ENCODE assay signal across 20 mouse cellular contexts in genomic region chr17:30145596-30146149, GRCm38 (mm10).
A peak's percentile ranks its signal among the peaks of the same experiment; 100 is the strongest.
DNase-seq lines count a peak whose midpoint lies in the region; ATAC-seq and TF ChIP-seq lines count a peak whose summit lies in the region.
"Had no signal": no experiment of that assay in that cellular context is flagged by ENCODE, and none has a peak within 500 bp of the region (broad histone marks: within the 10 kb centered on the region; RNA-seq: fewer than 3 reads in every experiment).

No protein-coding gene starts in this region.

- H3K9me3 ChIP-seq in heart, embryonic 11.5 days (replicated peaks; ENCODE audit: control insufficient read depth, low read length) = no peaks in the 10 kb centered on the region
- H3K9me3 ChIP-seq in liver, postnatal 0 days (ENCODE audit: low read length) = no peaks in the 10 kb centered on the region
- H3K9me3 ChIP-seq in heart, embryonic 14.5 days (ENCODE audit: control insufficient read depth, low read length) = no peaks in the 10 kb centered on the region
- H3K9me3 ChIP-seq: forebrain, embryonic 15.5 days; hindbrain, embryonic 15.5 days; limb, embryonic 13.5 days; lung, embryonic 15.5 days had no signal

- no peak overlapping the region for H3K9ac ChIP-seq in heart, embryonic 11.5 days (ENCODE audit: low read depth, low read length)
- no peak overlapping the region for H3K9ac ChIP-seq in liver, postnatal 0 days (replicated peaks)
- no peak overlapping the region for H3K9ac ChIP-seq in heart, embryonic 14.5 days (ENCODE audit: low read length)
- H3K9ac ChIP-seq: forebrain, embryonic 15.5 days; hindbrain, embryonic 15.5 days; limb, embryonic 13.5 days; lung, embryonic 15.5 days had no signal

- no peak for ATAC-seq in heart, embryonic 11.5 days (replicated peaks; ENCODE audit: insufficient number of reproducible peaks, low FRiP score, low TSS enrichment)
- no peak for ATAC-seq in liver, postnatal 0 days
- no peak for ATAC-seq in heart, embryonic 14.5 days (ENCODE audit: insufficient number of reproducible peaks, insufficient read depth, low FRiP score, low read depth)
- ATAC-seq: CD4-positive, CD25-positive, alpha-beta regulatory T cell, adult 4 months; forebrain, embryonic 15.5 days had no signal

- H3K27ac ChIP-seq in heart, embryonic 11.5 days (ENCODE audit: low read depth, low read length) = 0 out of 2 replicates have a peak overlapping the region, but pooled peaks have one; percentile 46
- no peak overlapping the region for H3K27ac ChIP-seq in liver, postnatal 0 days (ENCODE audit: low read depth)
- peak overlapping the region; percentile 29 to 55 for H3K27ac ChIP-seq in heart, embryonic 14.5 days (replicated peaks in 1 of 2; ENCODE audit: control insufficient read depth in 1 of 2, insufficient read depth in 1 of 2, low read depth in 2 of 2, low read length in 2 of 2)
- H3K27ac ChIP-seq: forebrain, embryonic 15.5 days; hindbrain, embryonic 15.5 days; limb, embryonic 13.5 days; lung, embryonic 15.5 days had no signal

- H3K4me1 ChIP-seq in heart, embryonic 11.5 days (ENCODE audit: control insufficient read depth, insufficient read depth, low read length) = peaks cover 68% of the 10 kb centered on the region
- peaks cover 3% of the 10 kb centered on the region; the same call in 1 of the 2 replicates for H3K4me1 ChIP-seq in liver, postnatal 0 days (ENCODE audit: insufficient read depth)
- peaks cover 27 to 76% of the 10 kb centered on the region in 2 experiments for H3K4me1 ChIP-seq in heart, embryonic 14.5 days (ENCODE audit: control insufficient read depth in 2 of 2, insufficient read depth in 2 of 2, low read length in 2 of 2)

- 60% methylated on average over 10 of the region's 10 CpGs for WGBS in heart, embryonic 11.5 days (ENCODE audit: insufficient replicate concordance)
- WGBS in liver, postnatal 0 days (ENCODE audit: insufficient replicate concordance) = 81% methylated on average over 10 of the region's 10 CpGs
- 50% methylated on average over 10 of the region's 10 CpGs for WGBS in heart, embryonic 14.5 days

- no peaks in the 10 kb centered on the region for H3K27me3 ChIP-seq in heart, embryonic 11.5 days (ENCODE audit: control insufficient read depth, insufficient read depth, low read length)
- H3K27me3 ChIP-seq in liver, postnatal 0 days (ENCODE audit: insufficient read depth, low read length) = no peaks in the 10 kb centered on the region
- H3K27me3 ChIP-seq in heart, embryonic 14.5 days (ENCODE audit: control insufficient read depth, insufficient read depth, low read length) = no peaks in the 10 kb centered on the region
- H3K27me3 ChIP-seq: forebrain, embryonic 15.5 days; hindbrain, embryonic 15.5 days; limb, embryonic 13.5 days; lung, embryonic 15.5 days had no signal

- no peak overlapping the region; the same call in 1 of the 2 replicates for H3K4me2 ChIP-seq in heart, embryonic 11.5 days
- no peak overlapping the region for H3K4me2 ChIP-seq in liver, postnatal 0 days (ENCODE audit: low read depth, low read length)
- H3K4me2 ChIP-seq in heart, embryonic 14.5 days (ENCODE audit: low read length) = no peak overlapping the region
- H3K4me2 ChIP-seq: forebrain, embryonic 15.5 days; hindbrain, embryonic 15.5 days; limb, embryonic 13.5 days; lung, embryonic 15.5 days had no signal

- 0 out of 2 replicates have a peak, but pooled peaks have one; percentile 28 for TF ChIP-seq CTCF in liver, postnatal 0 days (IDR thresholded peaks at IDR 0.05; ENCODE audit: low read depth)

- TF ChIP-seq EP300 in liver, postnatal 0 days (IDR thresholded peaks at IDR 0.05; ENCODE audit: low read depth) = no peak

- DNase-seq in heart, postnatal 4 days = no peak
- no peak for DNase-seq in liver, postnatal 0 days
- DNase-seq in liver = no peak
- peak; percentile 24 for DNase-seq in skeletal muscle tissue, adult 2 months (ENCODE audit: low read depth, low spot score)
- no peak for DNase-seq in right cerebral cortex, postnatal 25 days
- DNase-seq: adrenal gland, adult 2 months; cerebellum, postnatal 25 days; kidney, adult 18-20 months; kidney, postnatal 25 days; layer of hippocampus, adult 9-11 months; midbrain, embryonic 14.5 days; thymus, postnatal 14 days had no signal

- no peaks in the 10 kb centered on the region for H3K36me3 ChIP-seq in heart, embryonic 11.5 days (ENCODE audit: control insufficient read depth, insufficient read depth, low read length)
- H3K36me3 ChIP-seq in liver, postnatal 0 days (replicated peaks; ENCODE audit: insufficient read depth, low read length) = no peaks in the 10 kb centered on the region
- no peaks in the 10 kb centered on the region for H3K36me3 ChIP-seq in heart, embryonic 14.5 days (ENCODE audit: control insufficient read depth, insufficient read depth, low read length)
- H3K36me3 ChIP-seq: forebrain, embryonic 15.5 days; hindbrain, embryonic 15.5 days; limb, embryonic 13.5 days; lung, embryonic 15.5 days had no signal

- no peak overlapping the region for H3K4me3 ChIP-seq in heart, embryonic 11.5 days (ENCODE audit: low read depth, low read length)
- no peak overlapping the region for H3K4me3 ChIP-seq in liver, postnatal 0 days (ENCODE audit: low read depth, low read length)
- H3K4me3 ChIP-seq in heart, embryonic 14.5 days (ENCODE audit: control insufficient read depth in 1 of 2, insufficient read depth in 1 of 2, low read depth in 1 of 2, low read length in 2 of 2) = no peak overlapping the region
- H3K4me3 ChIP-seq: erythroblast, embryonic 14.5 days; forebrain, embryonic 15.5 days; hindbrain, embryonic 15.5 days; limb, embryonic 13.5 days; lung, embryonic 15.5 days had no signal
